Mouse (Mus musculus) central nervous system, embryonic 18 days (tissue): ENCODE measurements around the gene Gas2. TPM values are rescaled to one million over a fixed set of nuclear protein-coding genes. Genes with fewer than 3 reads are reported as not detected.

Experiments
- polyA plus RNA-seq: library from polyadenylated mRNA; depleted of rRNA; stranded (reverse); fragments of >200 nt; gene quantifications from 2 replicates; pipeline ENCODE4 v1.2.3, GENCODE M21; 2012; rRNA removed

Gas2 gene
- 14.0 and 16.2 TPM in 2 replicates for polyA plus RNA-seq

GRCm38 (mm10) chr7:51861250-51862096, at the start of gene Gas2:
TSS of gene Gas2 (plus strand) at chr7:51862015.

DNA sequence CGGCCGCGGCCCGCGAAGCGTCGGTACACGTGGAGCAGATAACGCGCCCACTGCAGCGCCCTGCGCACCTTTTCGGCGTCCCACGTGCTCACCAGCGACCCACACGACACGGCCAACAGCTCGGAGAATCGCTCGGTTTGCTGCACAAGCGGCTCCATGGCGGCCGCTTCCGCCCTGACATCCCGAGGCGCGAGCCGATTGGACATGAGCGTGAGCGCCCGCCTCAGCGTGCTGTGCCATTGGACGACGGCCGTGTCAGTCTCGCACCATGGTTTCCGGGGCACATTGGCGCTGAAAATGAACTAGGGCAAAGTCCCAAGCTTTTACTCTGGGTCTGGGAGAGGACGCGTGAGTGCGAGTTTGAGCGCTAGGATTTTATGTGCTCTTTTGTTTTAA, 280 bp downstream of the Gas2 start, which contains the start of gene Fancf:
Gene Fancf, minus strand, starts transcription at position 171 of the 396 bp plus-strand sequence.

GRCm38 (mm10) chr7:52005511-52006295, 143.9 kb downstream of the Gas2 start, which contains the start of gene Svip:
TSS of gene Svip (minus strand) at chr7:52006018.

DNA sequence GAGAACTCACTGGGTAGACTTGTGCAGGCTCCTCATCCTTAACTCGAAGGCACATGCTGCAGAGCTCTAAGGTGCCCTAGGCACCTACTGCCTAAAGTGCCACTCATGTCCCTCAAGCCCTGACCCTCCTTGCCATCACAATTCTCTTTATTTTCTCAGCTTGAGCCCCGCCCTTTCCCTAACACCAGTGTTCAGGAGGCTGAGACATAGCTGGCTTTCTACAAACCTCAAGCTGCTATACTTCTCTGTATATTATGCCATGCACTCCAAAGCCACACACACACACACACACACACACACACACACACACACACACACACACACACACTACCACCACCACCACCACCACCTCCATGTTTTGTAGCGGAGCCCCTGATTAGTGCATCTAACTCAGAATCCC, 153.8 kb downstream of the Gas2 start, which contains the start of gene 1700015G11Rik:
Gene 1700015G11Rik, minus strand, starts transcription at position 101 of the 400 bp plus-strand sequence.

Other genes with a start within 250 kb of the Gas2 start
- 42.4 and 46.3 TPM in 2 replicates for gene Slc17a6, start 240.0 kb upstream of the Gas2 start, polyA plus RNA-seq
- 10.2 and 10.3 TPM in 2 replicates for gene Fancf, start 252 bp downstream of the Gas2 start, polyA plus RNA-seq
- gene Svip, start 144.0 kb downstream of the Gas2 start, polyA plus RNA-seq = 19.9 and 20.1 TPM in 2 replicates
- not detected in 2 replicates for gene 1700015G11Rik, start 153.7 kb downstream of the Gas2 start, polyA plus RNA-seq